Mouse (Mus musculus): Measurements from ENCODE around the gene Rdh7. TPM values are rescaled to one million over a fixed set of nuclear protein-coding genes. Genes with fewer than 3 reads are reported as not detected.
"Not testable (repeated sequence)": the region's sequence is repeated elsewhere in the genome, so short reads cannot be mapped to it uniquely, and the experiment has no call there.

Gene Rdh7
- not detected in 2 replicates for polyA plus RNA-seq (2016; fragmentation: Nextera tagmentation; extraction: Ambion mirVana)

DNA sequence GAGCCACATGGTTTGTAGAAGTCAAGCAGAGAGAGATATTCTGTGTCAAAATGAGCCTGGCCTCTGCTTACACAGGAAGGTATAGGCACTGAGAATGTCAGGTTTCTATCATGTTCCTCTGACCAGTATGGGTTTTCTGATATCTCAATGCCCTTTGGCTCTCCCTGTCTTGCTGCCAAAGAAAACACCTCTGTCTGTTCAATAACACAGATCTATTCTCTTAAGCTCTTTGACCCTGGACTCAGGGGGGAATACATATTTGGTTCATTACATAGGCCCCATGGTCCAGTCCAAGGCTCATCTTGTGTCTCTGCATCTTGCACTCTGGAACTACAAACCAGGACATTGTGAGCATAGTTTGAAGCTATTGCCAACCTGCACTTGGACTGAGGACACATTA, at the start of gene Rdh7:
Gene Rdh7, minus strand, starts transcription at position 213 of the 400 bp plus-strand sequence.
- Histone ChIP-seq H3K4me2 (no peak within 1 kb of the TSS), H3K36me3 (no peaks in the 10 kb centered on the region), H3K4me3 (replicated peaks) (no peak within 1 kb of the TSS), H3K9me3 (no peaks in the 10 kb centered on the region), H3K27me3 (no peaks in the 10 kb centered on the region), H3K9ac (replicated peaks) (no peak within 1 kb of the TSS), H3K4me1 (replicated peaks) (no peaks in the 10 kb centered on the region), H3K27ac (no peak within 1 kb of the TSS)
- ATAC-seq (ENCODE audit: insufficient number of reproducible peaks, insufficient read depth, low FRiP score, low TSS enrichment, low read depth): no peak

DNA sequence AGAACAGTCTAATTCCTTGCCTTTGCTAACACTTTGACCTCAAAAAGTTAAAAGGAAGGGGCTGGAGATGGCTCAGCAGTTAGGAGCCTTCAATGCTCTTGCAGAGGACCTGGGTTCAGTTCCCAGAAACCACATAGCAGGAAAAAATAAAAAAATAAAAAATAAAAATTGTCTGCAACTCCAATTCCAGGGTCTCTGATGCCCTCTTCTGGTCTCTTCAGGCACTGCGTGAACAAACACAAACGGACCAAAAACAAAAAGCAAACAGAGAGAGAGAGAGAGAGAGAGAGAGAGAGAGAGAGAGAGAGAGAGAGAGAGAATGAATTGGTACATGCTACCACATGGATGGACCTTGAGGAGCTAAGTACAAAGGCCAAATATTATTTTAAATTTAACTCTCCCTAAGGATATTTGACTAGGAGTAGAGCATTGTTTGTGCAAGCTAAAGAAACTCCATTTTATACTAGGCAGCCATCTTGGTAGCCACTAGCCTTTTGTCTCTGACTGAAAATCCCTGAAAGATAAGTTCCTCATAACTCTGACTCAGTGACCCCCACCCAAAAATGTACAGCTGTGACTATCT, 48.9 kb upstream of the Rdh7 start:
- Histone ChIP-seq H3K36me3 (no peaks in the 10 kb centered on the region), H3K4me1 (replicated peaks) (no peaks in the 10 kb centered on the region), H3K4me2 (no peak overlapping the region), H3K27ac (no peak overlapping the region), H3K9me3 (peaks cover 4% of the 10 kb centered on the region; the same call in 1 of the 2 replicates), H3K9ac (replicated peaks) (no peak overlapping the region), H3K4me3 (replicated peaks) (no peak overlapping the region), H3K27me3 (no peaks in the 10 kb centered on the region)
- 3% methylated on average over 2 of the region's 2 CpGs for WGBS
- no peak for ATAC-seq (ENCODE audit: insufficient number of reproducible peaks, insufficient read depth, low FRiP score, low TSS enrichment, low read depth)

DNA sequence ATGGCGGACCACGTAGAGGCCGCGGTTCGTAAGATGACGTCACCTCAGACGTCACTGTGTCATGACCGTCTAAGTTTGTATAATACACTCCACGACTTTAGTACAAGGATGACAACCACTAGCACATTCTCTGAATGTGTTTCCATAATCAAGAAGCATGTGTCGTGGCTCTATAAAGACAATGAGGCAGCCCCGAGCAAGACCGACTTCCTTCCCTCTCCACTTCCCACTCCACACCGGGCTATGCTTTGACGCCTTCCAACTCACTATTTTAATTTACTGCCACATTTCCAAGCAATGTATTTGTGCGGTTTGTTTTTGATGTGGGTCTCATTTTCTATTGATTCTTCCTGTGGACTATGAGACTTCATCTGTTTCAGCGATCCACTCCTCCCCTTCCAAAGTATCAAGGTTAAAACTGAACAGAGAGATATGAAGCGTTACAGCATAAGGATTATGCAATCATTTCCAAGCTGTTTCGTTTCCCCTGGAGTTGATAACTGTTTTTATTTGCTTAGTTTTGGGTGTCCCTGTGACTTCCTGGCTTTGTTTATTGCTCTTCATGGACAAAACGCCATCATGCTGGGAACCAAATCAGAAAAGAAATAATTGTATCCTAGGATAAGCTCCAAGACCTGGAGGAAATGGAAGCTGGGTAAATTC, 48.3 kb upstream of the Rdh7 start:
- Histone ChIP-seq H3K9ac (replicated peaks) (no peak overlapping the region), H3K4me3 (replicated peaks) (no peak overlapping the region), H3K4me2 (no peak overlapping the region), H3K4me1 (replicated peaks) (no peaks in the 10 kb centered on the region), H3K36me3 (no peaks in the 10 kb centered on the region), H3K9me3 (peaks cover 4% of the 10 kb centered on the region; the same call in 1 of the 2 replicates), H3K27ac (no peak overlapping the region), H3K27me3 (no peaks in the 10 kb centered on the region)
- ATAC-seq (ENCODE audit: insufficient number of reproducible peaks, insufficient read depth, low FRiP score, low TSS enrichment, low read depth): no peak
- 87% methylated on average over 19 of the region's 19 CpGs for WGBS

DNA sequence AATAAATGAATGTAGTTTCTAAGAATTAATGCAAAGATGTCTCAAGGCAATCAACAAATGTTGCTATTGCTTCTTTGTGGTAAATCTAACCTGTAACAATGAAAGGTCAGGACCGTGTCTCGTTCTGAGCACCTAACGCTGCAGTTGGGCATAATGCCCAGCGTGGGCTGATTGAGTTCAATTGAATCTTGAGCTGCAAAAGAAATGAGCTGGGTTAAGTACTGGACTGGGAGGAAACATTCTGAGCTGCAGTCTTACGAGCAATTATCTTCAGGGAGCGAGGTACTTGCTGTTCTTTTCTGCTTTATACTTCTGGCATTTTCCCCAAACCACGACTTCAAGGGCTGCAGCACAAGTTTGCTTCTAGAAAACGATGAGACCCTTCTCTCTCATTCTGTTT, 47.7 kb upstream of the Rdh7 start:
- no peaks in the 10 kb centered on the region for H3K36me3 ChIP-seq
- H3K27me3 ChIP-seq: no peaks in the 10 kb centered on the region
- H3K9ac ChIP-seq (replicated peaks): no peak overlapping the region
- H3K4me3 ChIP-seq (replicated peaks): no peak overlapping the region
- peaks cover 4% of the 10 kb centered on the region; the same call in 1 of the 2 replicates for H3K9me3 ChIP-seq
- no peak overlapping the region for H3K4me2 ChIP-seq
- H3K27ac ChIP-seq: no peak overlapping the region
- WGBS: 87% methylated on average over 8 of the region's 8 CpGs
- no peak for ATAC-seq (ENCODE audit: insufficient number of reproducible peaks, insufficient read depth, low FRiP score, low TSS enrichment, low read depth)
- H3K4me1 ChIP-seq (replicated peaks): no peaks in the 10 kb centered on the region

DNA sequence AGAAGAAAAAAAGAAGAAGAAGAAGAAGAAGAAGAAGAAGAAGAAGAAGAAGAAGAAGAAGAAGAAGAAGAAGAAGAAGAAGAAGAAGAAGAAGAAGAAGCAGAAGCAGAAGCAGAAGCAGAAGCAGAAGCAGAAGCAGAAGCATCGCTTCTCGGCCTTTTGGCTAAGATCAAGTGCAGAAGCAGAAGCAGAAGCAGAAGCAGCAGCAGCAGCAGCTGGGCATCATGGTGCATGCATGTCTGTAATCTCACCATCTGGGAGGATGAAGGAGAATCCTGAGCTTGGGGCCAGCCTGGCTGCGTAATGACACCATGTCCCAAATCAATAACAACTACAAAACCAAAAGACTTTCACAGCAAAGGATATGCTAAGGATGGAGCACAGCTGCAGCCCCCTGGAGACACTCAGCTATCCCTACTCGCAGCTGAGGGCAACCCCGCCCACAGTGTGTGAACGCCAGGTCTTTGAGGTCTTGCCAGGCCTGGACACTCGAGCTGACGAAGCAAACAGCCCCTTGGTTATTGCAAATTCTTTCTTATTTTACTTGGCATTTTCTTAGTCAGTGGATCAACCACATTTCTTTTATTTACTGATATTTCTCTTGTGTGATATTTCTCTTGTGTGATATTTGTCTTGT, 43.8 kb upstream of the Rdh7 start:
- Histone ChIP-seq H3K4me2 (no peak overlapping the region), H3K4me1 (replicated peaks) (no peaks in the 10 kb centered on the region)
- no peak for ATAC-seq (ENCODE audit: insufficient number of reproducible peaks, insufficient read depth, low FRiP score, low TSS enrichment, low read depth)

DNA sequence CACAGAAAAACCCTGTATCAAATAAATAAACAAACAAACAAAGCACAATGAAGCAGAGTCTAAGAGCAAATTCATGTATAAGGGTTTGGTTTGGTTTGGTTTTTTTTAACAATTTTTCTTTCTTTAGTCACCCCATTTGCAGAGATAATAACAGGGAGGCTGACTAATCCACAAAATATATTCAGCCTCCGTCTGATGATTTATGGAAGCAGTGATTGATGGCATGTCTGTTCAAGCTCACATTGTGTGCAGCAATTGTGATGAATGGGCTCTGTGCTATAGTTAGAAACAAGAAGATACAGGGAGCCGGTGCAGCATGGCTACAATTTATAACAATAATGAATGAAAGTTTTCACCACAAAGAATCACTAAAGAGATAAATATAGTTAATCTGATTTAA, 39.1 kb upstream of the Rdh7 start:
- H3K4me1 ChIP-seq (replicated peaks): 0 out of 2 replicates have a peak, but pooled peaks cover 5% of the 10 kb centered on the region

More for the DNA sequence above, 43.8 kb upstream of the Rdh7 start:
- no peak overlapping the region for H3K4me3 ChIP-seq (replicated peaks)
- WGBS: 73% methylated on average over 8 of the region's 8 CpGs
- no peaks in the 10 kb centered on the region for H3K36me3 ChIP-seq
- no peaks in the 10 kb centered on the region for H3K27me3 ChIP-seq
- no peak overlapping the region for H3K27ac ChIP-seq
- H3K9me3 ChIP-seq: no peaks in the 10 kb centered on the region
- no peak overlapping the region for H3K9ac ChIP-seq (replicated peaks)

DNA sequence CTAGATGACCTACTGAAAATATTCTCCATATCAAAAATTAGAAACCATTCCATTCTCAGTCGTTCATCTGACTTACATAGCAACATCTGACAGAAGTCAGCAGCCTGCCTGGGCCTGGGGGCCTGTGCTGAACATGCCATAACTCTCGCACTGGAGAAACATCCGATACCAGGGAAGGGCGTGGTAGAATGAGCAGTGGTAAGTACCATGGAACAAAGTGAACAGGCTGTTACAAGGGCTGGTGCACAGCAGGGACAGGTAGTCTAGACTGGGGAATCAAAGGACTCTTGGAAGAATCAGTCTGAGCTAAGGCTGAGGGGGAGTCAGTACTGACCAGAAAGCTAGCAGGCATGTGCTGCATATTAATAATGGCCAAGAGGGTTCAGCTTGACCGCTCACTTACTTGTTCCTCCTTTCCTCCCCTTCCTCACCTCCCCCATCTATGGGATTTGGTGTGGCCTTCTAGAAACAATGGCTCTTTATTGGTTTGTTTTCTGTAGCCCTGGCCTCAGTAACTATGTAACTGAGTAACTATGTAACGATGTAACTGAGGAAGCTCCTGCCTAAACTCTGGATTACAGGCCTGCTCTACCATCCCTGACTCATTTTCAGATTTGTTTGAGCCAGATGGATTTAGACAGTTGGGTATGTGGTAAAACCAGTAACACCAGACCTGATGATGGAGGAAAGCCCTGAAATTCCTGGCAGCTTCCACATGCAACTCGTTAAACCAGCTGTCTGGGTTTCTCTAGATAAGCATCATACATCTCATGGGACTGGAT, 36.2 kb upstream of the Rdh7 start:
- H3K9me3 ChIP-seq: no peaks in the 10 kb centered on the region
- no peak overlapping the region for H3K9ac ChIP-seq (replicated peaks)
- H3K4me1 ChIP-seq (replicated peaks): 0 out of 2 replicates have a peak, but pooled peaks cover 5% of the 10 kb centered on the region
- ATAC-seq (ENCODE audit: insufficient number of reproducible peaks, insufficient read depth, low FRiP score, low TSS enrichment, low read depth): no peak
- H3K36me3 ChIP-seq: no peaks in the 10 kb centered on the region
- no peak overlapping the region for H3K4me2 ChIP-seq
- no peak overlapping the region for H3K4me3 ChIP-seq (replicated peaks)
- 63% methylated on average over 7 of the region's 7 CpGs for WGBS
- no peak overlapping the region for H3K27ac ChIP-seq
- H3K27me3 ChIP-seq: no peaks in the 10 kb centered on the region

More for the DNA sequence above, 39.1 kb upstream of the Rdh7 start:
- H3K27me3 ChIP-seq: no peaks in the 10 kb centered on the region
- WGBS: 81% methylated on average over 2 of the region's 2 CpGs
- H3K4me3 ChIP-seq (replicated peaks): no peak overlapping the region
- no peak overlapping the region for H3K9ac ChIP-seq (replicated peaks)
- ATAC-seq (ENCODE audit: insufficient number of reproducible peaks, insufficient read depth, low FRiP score, low TSS enrichment, low read depth): no peak
- H3K36me3 ChIP-seq: no peaks in the 10 kb centered on the region
- no peaks in the 10 kb centered on the region for H3K9me3 ChIP-seq
- no peak overlapping the region for H3K4me2 ChIP-seq
- no peak overlapping the region for H3K27ac ChIP-seq

DNA sequence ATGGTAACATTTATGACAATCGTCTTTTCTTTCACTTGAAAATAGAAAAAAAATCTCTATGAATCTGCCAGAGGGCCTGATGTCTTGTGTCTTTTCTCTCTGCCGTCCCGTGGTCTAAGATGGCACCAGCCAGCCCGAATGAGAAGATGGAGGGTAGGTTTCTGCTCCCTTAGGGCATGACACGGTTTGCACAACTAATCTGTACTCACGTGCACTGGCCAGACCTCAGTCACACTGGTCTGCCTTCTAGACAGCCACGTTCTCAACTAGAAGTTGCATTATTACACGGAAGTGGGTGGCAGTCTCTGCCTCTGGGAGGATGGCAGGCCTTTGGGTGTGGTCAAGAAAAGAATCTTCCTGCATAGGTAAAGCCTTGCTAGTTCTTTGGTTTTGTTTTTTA, 34.4 kb upstream of the Rdh7 start:
- H3K27me3 ChIP-seq: no peaks in the 10 kb centered on the region
- H3K27ac ChIP-seq: no peak overlapping the region
- no peaks in the 10 kb centered on the region for H3K9me3 ChIP-seq
- no peak overlapping the region for H3K4me2 ChIP-seq
- no peak for ATAC-seq (ENCODE audit: insufficient number of reproducible peaks, insufficient read depth, low FRiP score, low TSS enrichment, low read depth)
- H3K9ac ChIP-seq (replicated peaks): no peak overlapping the region
- WGBS: 87% methylated on average over 8 of the region's 8 CpGs
- H3K4me3 ChIP-seq (replicated peaks): no peak overlapping the region
- H3K4me1 ChIP-seq (replicated peaks): 0 out of 2 replicates have a peak, but pooled peaks cover 5% of the 10 kb centered on the region
- no peaks in the 10 kb centered on the region for H3K36me3 ChIP-seq

DNA sequence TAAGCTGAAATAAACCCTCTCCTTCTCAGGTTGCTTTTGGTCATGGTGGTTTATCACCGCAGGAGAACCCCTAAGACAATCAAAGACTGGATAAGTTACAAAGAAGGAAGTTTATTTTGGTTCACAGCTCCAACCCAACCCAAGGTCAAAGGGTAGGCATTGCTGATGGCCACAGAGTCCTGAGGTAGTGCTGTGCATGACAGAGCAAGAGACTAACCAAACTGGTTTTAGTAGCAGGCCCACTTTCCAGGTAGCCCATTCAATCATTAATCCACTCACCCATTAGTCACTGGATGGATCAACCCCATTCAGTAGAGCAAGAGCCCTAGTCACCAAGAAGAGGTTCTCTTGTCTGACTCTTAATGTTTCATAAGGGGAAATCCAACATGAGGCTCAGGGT, 33.6 kb upstream of the Rdh7 start:
- Histone ChIP-seq H3K4me1 (replicated peaks) (0 out of 2 replicates have a peak, but pooled peaks cover 5% of the 10 kb centered on the region), H3K9ac (replicated peaks) (no peak overlapping the region), H3K36me3 (no peaks in the 10 kb centered on the region), H3K27me3 (no peaks in the 10 kb centered on the region), H3K27ac (no peak overlapping the region), H3K4me3 (replicated peaks) (no peak overlapping the region), H3K4me2 (no peak overlapping the region), H3K9me3 (no peaks in the 10 kb centered on the region)
- no peak for ATAC-seq (ENCODE audit: insufficient number of reproducible peaks, insufficient read depth, low FRiP score, low TSS enrichment, low read depth)
- 83% methylated on average over 1 of the region's 1 CpGs for whole genome bisulfite sequencing

DNA sequence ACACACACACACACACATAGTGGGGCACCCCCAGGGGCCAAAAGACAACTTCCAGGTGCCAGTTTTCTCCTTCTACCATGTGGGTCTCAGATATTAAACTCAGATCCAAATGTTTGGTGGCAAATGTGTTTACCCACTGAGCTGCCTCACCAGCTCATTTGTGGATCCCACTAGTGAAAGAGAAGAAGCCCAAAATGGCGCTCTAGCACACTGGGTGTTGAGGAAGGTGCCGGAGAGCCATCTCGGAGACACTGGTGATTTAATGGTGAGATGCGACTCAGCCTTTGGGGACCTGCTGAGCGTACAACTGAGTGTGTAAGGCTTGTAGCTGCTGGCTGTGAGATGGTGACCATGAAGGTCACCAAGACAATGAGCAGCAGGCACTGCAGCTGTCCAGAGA, 29.0 kb upstream of the Rdh7 start:
- ATAC-seq (ENCODE audit: insufficient number of reproducible peaks, insufficient read depth, low FRiP score, low TSS enrichment, low read depth): no peak
- H3K27me3 ChIP-seq: no peaks in the 10 kb centered on the region
- H3K4me3 ChIP-seq (replicated peaks): no peak overlapping the region
- H3K9ac ChIP-seq (replicated peaks): no peak overlapping the region
- H3K27ac ChIP-seq: no peak overlapping the region
- H3K4me1 ChIP-seq (replicated peaks): no peaks in the 10 kb centered on the region
- H3K9me3 ChIP-seq: no peaks in the 10 kb centered on the region
- 94% methylated on average over 5 of the region's 5 CpGs for WGBS
- no peak overlapping the region for H3K4me2 ChIP-seq
- no peaks in the 10 kb centered on the region for H3K36me3 ChIP-seq

DNA sequence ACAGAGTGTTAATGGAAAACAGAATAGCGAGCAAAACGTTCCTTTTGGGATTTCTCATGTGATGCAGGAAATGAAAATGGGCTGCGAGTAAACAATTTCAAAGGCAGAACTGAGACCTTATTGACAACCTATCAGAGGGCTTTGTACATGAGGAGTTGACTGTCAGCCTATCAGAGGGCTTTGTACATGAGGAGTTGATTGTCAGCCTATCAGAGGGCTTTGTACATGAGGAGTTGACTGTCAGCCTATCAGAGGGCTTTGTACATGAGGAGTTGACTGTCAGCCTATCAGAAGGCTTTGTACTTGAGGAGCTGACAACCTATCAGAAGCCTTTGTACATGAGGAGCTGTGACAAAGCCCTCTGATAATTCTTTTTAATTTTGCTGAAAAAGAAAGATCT, 28.6 kb upstream of the Rdh7 start:
- not testable (repeated sequence) for H3K27me3 ChIP-seq; H3K27ac ChIP-seq; H3K4me2 ChIP-seq; H3K4me3 ChIP-seq (replicated peaks); H3K9me3 ChIP-seq; ATAC-seq (ENCODE audit: insufficient number of reproducible peaks, insufficient read depth, low FRiP score, low TSS enrichment, low read depth); H3K9ac ChIP-seq (replicated peaks); H3K36me3 ChIP-seq; H3K4me1 ChIP-seq (replicated peaks)
- 59% methylated on average over 3 of the region's 3 CpGs for WGBS

All from limb, embryonic 12.5 days (tissue).